ENCODE assay signal across 20 mouse cellular contexts in the genomic region with DNA sequence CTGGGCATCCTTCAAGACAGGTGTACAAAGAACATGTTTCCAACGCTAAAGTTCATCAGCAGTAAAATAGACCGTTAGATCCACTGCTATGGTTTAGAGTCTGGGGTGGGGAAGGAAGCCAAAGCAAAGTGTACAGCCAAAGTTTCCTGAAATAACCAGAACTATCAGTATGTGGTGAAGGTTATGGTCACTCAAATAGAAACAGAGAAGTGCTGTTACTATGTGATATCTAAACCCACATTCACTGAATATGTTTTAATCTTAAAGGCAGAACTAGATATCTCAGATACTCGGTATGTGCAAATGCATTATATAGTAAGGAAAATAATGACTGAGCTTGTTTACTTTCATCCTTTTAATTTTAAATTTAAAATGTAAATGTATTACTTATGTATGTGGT.
DNase-seq lines count a peak whose midpoint lies in the region; TF ChIP-seq lines count a peak whose summit lies in the region.
"Had no signal": no experiment of that assay in that cellular context is flagged by ENCODE, and none has a peak within 500 bp of the region (broad histone marks: within the 10 kb centered on the region; RNA-seq: fewer than 3 reads in every experiment).

No protein-coding gene starts in this region.

- no peaks in the 10 kb centered on the region for H3K9me3 ChIP-seq in MEL (replicated peaks; ENCODE audit: insufficient read depth, low read length)

- H3K79me2 ChIP-seq in MEL (ENCODE audit: control insufficient read depth, insufficient read depth, low read length, poor library complexity): no peaks in the 10 kb centered on the region

- H3K9ac ChIP-seq in MEL (ENCODE audit: control insufficient read depth, low read depth, low read length, poor library complexity, severe bottlenecking): no peak overlapping the region

- no peaks in the 10 kb centered on the region; a peak in 1 of 4 replicates for H3K36me3 ChIP-seq in MEL (ENCODE audit: control insufficient read depth in 1 of 2, insufficient read depth in 2 of 2, low read length in 2 of 2)
- H3K36me3 ChIP-seq: G1E had no signal

- no peaks in the 10 kb centered on the region; a peak in 2 of 4 replicates for H3K4me1 ChIP-seq in MEL (ENCODE audit: control insufficient read depth in 1 of 2, insufficient read depth in 2 of 2, low read length in 2 of 2)

- TF ChIP-seq CTCF in MEL (IDR thresholded peaks at IDR 0.05 in 2 of 3, conservative IDR thresholded peaks at IDR 0.05 in 1 of 3; ENCODE audit: control insufficient read depth in 1 of 3, insufficient read depth in 1 of 3, low read depth in 2 of 3, low read length in 3 of 3, poor library complexity in 1 of 3, severe bottlenecking in 1 of 3): no peak

- no peak for TF ChIP-seq POLR2A in MEL (IDR thresholded peaks at IDR 0.05; ENCODE audit: control insufficient read depth in 1 of 2, insufficient read depth in 1 of 2, low read depth in 1 of 2, low read length in 2 of 2, poor library complexity in 1 of 2)

- DNase-seq in MEL (ENCODE audit: low read depth, low spot score) (no peak), MEL-GATA-1-ER (ENCODE audit: extremely low read depth, low read depth) (peak; percentile 0)
- DNase-seq in left cerebral cortex, adult 18-20 months (ENCODE audit: low spot score in 2 of 2): no peak
- DNase-seq in c-Kit-positive CD71-positive TER-119-positive erythroid progenitor cells, embryonic 14.5 days (ENCODE audit: low spot score): no peak
- DNase-seq: adrenal gland, adult 2 months; adrenal gland, adult 8-10 months; adrenal gland, postnatal 10 days; adrenal gland, postnatal 14 days; adrenal gland, postnatal 25 days; adrenal gland, postnatal 36 days; B cell, adult 2 months; cerebellum, adult 11 months; cerebellum, adult 11-12 months; cerebellum, adult 18-20 months; cerebellum, adult 2 months; cerebellum, adult 8-10 months; cerebellum, adult 9-10 months had no signal

- no peak for TF ChIP-seq RAD21 in MEL (IDR thresholded peaks at IDR 0.05; ENCODE audit: low read depth, low read length)

- H3K4me3 ChIP-seq in MEL (ENCODE audit: control insufficient read depth in 1 of 2, insufficient read depth in 1 of 2, low read depth in 2 of 2, low read length in 2 of 2): no peak overlapping the region

- no peaks in the 10 kb centered on the region for H3K27me3 ChIP-seq in MEL (ENCODE audit: control insufficient read depth in 1 of 2, insufficient read depth in 2 of 2, low read length in 2 of 2)
- H3K27me3 ChIP-seq: CH12.LX, Patski had no signal

- H3K27ac ChIP-seq in MEL (ENCODE audit: control insufficient read depth, low read depth, low read length): no peak overlapping the region

- TF ChIP-seq EP300 in MEL (IDR thresholded peaks at IDR 0.05; ENCODE audit: low read depth in 1 of 2, low read length in 2 of 2): no peak

TF ChIP-seq in MEL, 35 proteins besides CTCF, POLR2A, EP300 and RAD21:
- TF ChIP-seq MAZ (IDR thresholded peaks at IDR 0.05; ENCODE audit: low read depth, low read length) (no peak), SIN3A (IDR thresholded peaks at IDR 0.05; ENCODE audit: low read length) (no peak), TCF12 (IDR thresholded peaks at IDR 0.05; ENCODE audit: low read depth, low read length) (peak; percentile 60), MEF2A (IDR thresholded peaks at IDR 0.05; ENCODE audit: extremely low read depth, insufficient replicate concordance, low read depth, low read length, poor library complexity, severe bottlenecking) (peak; percentile 92)
